ENCODE assay signal across 20 mouse cellular contexts in the genomic region with DNA sequence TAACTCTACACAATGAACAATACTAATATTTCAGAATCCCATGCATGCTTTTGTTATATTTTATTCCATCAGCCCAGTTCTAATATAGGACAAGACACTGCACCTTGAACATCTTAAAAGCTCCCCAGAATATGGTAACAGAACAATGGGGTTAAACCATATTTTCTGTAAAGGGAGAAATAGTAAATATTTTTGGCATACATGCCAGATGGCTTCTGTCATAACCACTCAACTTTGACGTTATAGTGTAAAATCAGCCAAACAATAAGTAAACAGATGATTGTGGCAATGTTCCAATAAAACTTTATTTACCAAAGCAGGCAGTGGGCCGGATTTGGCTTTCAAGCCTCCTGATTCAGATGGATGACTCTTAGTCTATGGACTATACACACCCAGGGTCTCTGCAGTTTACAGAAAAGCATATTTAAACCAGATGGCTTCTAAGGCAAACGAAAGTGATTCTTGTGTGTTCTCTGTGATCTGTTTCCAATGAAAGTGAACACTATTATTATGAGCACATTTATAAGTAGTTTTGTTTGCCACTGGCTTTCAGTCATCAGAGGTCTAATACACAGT.
DNase-seq lines count a peak whose midpoint lies in the region; ATAC-seq and TF ChIP-seq lines count a peak whose summit lies in the region.
"Had no signal": no experiment of that assay in that cellular context is flagged by ENCODE, and none has a peak within 500 bp of the region (broad histone marks: within the 10 kb centered on the region; RNA-seq: fewer than 3 reads in every experiment).

No protein-coding gene starts in this region.

- H3K9ac ChIP-seq in forebrain, embryonic 14.5 days (ENCODE audit: low read length), result no peak overlapping the region
- no peak overlapping the region for H3K9ac ChIP-seq in forebrain, postnatal 0 days
- no peak overlapping the region for H3K9ac ChIP-seq in lung, embryonic 14.5 days
- H3K9ac ChIP-seq: embryonic facial prominence, embryonic 15.5 days; forebrain, embryonic 15.5 days; heart, embryonic 15.5 days; hindbrain, embryonic 13.5 days had no signal

- peak; percentile 12 for DNase-seq in forebrain, embryonic 14.5 days (ENCODE audit: low spot score)
- no peak for DNase-seq in forebrain, postnatal 0 days
- peak; percentile 93 for DNase-seq in lung, embryonic 14.5 days
- DNase-seq in lung, postnatal 14 days, result no peak
- DNase-seq in lung, postnatal 10 days, result peak; percentile 1
- DNase-seq in lung, postnatal 25 days (ENCODE audit: low spot score), result no peak
- DNase-seq: adrenal gland, adult 2 months; adrenal gland, postnatal 25 days; cerebellum, postnatal 36 days; gastrocnemius, postnatal 10 days; heart, adult 2 months; heart, postnatal 14 days had no signal

- H3K4me2 ChIP-seq in forebrain, embryonic 14.5 days (ENCODE audit: low read length), result no peak overlapping the region
- H3K4me2 ChIP-seq in forebrain, postnatal 0 days (ENCODE audit: low read depth), result no peak overlapping the region
- H3K4me2 ChIP-seq in lung, embryonic 14.5 days, result no peak overlapping the region
- H3K4me2 ChIP-seq: embryonic facial prominence, embryonic 15.5 days; forebrain, embryonic 15.5 days; heart, embryonic 11.5 days; heart, embryonic 15.5 days; hindbrain, embryonic 13.5 days had no signal

- H3K4me3 ChIP-seq in forebrain, embryonic 14.5 days (ENCODE audit: low read depth, low read length), result no peak overlapping the region
- H3K4me3 ChIP-seq in forebrain, postnatal 0 days (ENCODE audit: low read depth, low read length), result no peak overlapping the region
- no peak overlapping the region for H3K4me3 ChIP-seq in lung, embryonic 14.5 days (ENCODE audit: low read depth, low read length)
- H3K4me3 ChIP-seq: embryonic facial prominence, embryonic 15.5 days; erythroblast, embryonic 14.5 days; forebrain, embryonic 10.5 days; forebrain, embryonic 15.5 days; heart, adult 2 months; heart, embryonic 15.5 days; hindbrain, embryonic 13.5 days had no signal

- H3K36me3 ChIP-seq in forebrain, embryonic 14.5 days (ENCODE audit: control insufficient read depth, insufficient read depth, low read length), result no peaks in the 10 kb centered on the region
- H3K36me3 ChIP-seq in forebrain, postnatal 0 days (ENCODE audit: insufficient read depth), result no peaks in the 10 kb centered on the region
- no peaks in the 10 kb centered on the region for H3K36me3 ChIP-seq in lung, embryonic 14.5 days (ENCODE audit: insufficient read depth)
- H3K36me3 ChIP-seq: embryonic facial prominence, embryonic 15.5 days; forebrain, embryonic 10.5 days; forebrain, embryonic 15.5 days; heart, embryonic 15.5 days; hindbrain, embryonic 13.5 days had no signal

- no peaks in the 10 kb centered on the region for H3K27me3 ChIP-seq in forebrain, embryonic 14.5 days (replicated peaks; ENCODE audit: control insufficient read depth, insufficient read depth, low read length)
- no peaks in the 10 kb centered on the region for H3K27me3 ChIP-seq in forebrain, postnatal 0 days (ENCODE audit: insufficient read depth, low read length)
- H3K27me3 ChIP-seq in lung, embryonic 14.5 days (ENCODE audit: insufficient read depth, low read length), result no peaks in the 10 kb centered on the region
- H3K27me3 ChIP-seq: embryonic facial prominence, embryonic 15.5 days; forebrain, embryonic 15.5 days; heart, embryonic 15.5 days; hindbrain, embryonic 13.5 days had no signal

- no peak for ATAC-seq in forebrain, embryonic 14.5 days
- ATAC-seq in forebrain, postnatal 0 days, result no peak
- ATAC-seq in lung, embryonic 14.5 days (ENCODE audit: insufficient read depth), result peak; percentile 97
- ATAC-seq: forebrain, embryonic 15.5 days; hindbrain, postnatal 0 days had no signal

- no peaks in the 10 kb centered on the region for H3K4me1 ChIP-seq in forebrain, embryonic 14.5 days (ENCODE audit: control insufficient read depth, insufficient read depth, low read length)
- H3K4me1 ChIP-seq in forebrain, postnatal 0 days (ENCODE audit: insufficient read depth), result no peaks in the 10 kb centered on the region
- H3K4me1 ChIP-seq in lung, embryonic 14.5 days (ENCODE audit: insufficient read depth), result no peaks in the 10 kb centered on the region
- H3K4me1 ChIP-seq: embryonic facial prominence, embryonic 15.5 days; forebrain, embryonic 10.5 days; heart, embryonic 15.5 days; hindbrain, embryonic 13.5 days had no signal

- no peak for TF ChIP-seq CTCF in forebrain, postnatal 0 days (IDR thresholded peaks at IDR 0.05; ENCODE audit: low read depth)
- TF ChIP-seq CTCF in lung, embryonic 14.5 days (IDR thresholded peaks at IDR 0.05; ENCODE audit: low read depth), result no peak

- 76% methylated on average over 3 of the region's 3 CpGs for WGBS in forebrain, embryonic 14.5 days
- WGBS in forebrain, postnatal 0 days, result 55% methylated on average over 3 of the region's 3 CpGs
- WGBS in lung, embryonic 14.5 days, result 29% methylated on average over 3 of the region's 3 CpGs

- no peaks in the 10 kb centered on the region for H3K9me3 ChIP-seq in forebrain, embryonic 14.5 days (replicated peaks; ENCODE audit: control insufficient read depth, low read length)
- H3K9me3 ChIP-seq in forebrain, postnatal 0 days (ENCODE audit: low read length), result no peaks in the 10 kb centered on the region
- H3K9me3 ChIP-seq in lung, embryonic 14.5 days (ENCODE audit: low read depth, low read length), result no peaks in the 10 kb centered on the region
- H3K9me3 ChIP-seq: embryonic facial prominence, embryonic 15.5 days; forebrain, embryonic 10.5 days; forebrain, embryonic 15.5 days; heart, embryonic 15.5 days; hindbrain, embryonic 13.5 days had no signal

- H3K27ac ChIP-seq in forebrain, embryonic 14.5 days (ENCODE audit: low read depth, low read length), result no peak overlapping the region
- no peak overlapping the region for H3K27ac ChIP-seq in forebrain, postnatal 0 days (ENCODE audit: low read depth, low read length)
- H3K27ac ChIP-seq in lung, embryonic 14.5 days (ENCODE audit: low read depth), result no peak overlapping the region
- H3K27ac ChIP-seq: embryonic facial prominence, embryonic 15.5 days; forebrain, embryonic 10.5 days; forebrain, embryonic 15.5 days; heart, adult 2 months; heart, embryonic 15.5 days; hindbrain, embryonic 13.5 days; hindbrain, postnatal 0 days had no signal

Comparison
In these comparisons a context has a peak if more than half of its experiments do, and no peak if none do; other contexts are left out.
1. DNase-seq: peak in forebrain, embryonic 14.5 days (single experiment), lung, embryonic 14.5 days (single experiment) and lung, postnatal 10 days (single experiment); none in forebrain, postnatal 0 days (single experiment), lung, postnatal 14 days (single experiment) and lung, postnatal 25 days (single experiment).